In the genomic region with DNA sequence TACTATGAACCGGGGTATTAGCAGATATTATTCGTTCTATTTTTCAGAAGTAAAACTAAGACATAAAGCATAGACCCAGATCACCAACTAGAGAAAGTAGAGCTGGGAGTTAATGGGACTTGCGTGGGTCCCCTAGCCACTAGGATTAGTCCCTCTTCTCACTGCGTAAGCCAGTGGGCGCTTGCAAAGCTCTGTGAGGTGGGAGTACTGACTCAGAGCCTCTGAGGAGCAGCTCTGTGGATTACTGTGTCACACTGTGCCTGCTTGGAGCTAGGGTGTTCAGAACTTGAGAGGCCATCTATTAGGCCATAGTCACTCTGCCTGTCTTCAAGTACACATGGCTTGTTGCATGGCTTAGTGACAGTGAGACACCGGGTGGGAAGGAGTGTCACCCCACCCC, we compare ENCODE assay signal across 20 mouse cellular contexts. TPM values are rescaled to one million over a fixed set of nuclear protein-coding genes. Genes with fewer than 3 reads are reported as not detected.
A peak's percentile ranks its signal among the peaks of the same experiment; 100 is the strongest.
DNase-seq lines count a peak whose midpoint lies in the region.
"Had no signal": no experiment of that assay in that cellular context is flagged by ENCODE, and none has a peak within 500 bp of the region (broad histone marks: within the 10 kb centered on the region; RNA-seq: fewer than 3 reads in every experiment).

No protein-coding gene starts in this region.

- intact Hi-C loops in left cerebral cortex, postnatal 10 days (cut with DNase I) = no loop called here

- peak; percentile 58 to 74 for DNase-seq in frontal cortex, adult 2 months (ENCODE audit: extremely low spot score in 1 of 2, low spot score in 1 of 2)
- no peak for DNase-seq in frontal cortex, postnatal 10 days (ENCODE audit: low spot score in 2 of 2)
- DNase-seq in left cerebral cortex, adult 18-20 months (ENCODE audit: low spot score in 2 of 2) = peak; percentile 47 to 68
- no peak for DNase-seq in left cerebral cortex, postnatal 10 days (ENCODE audit: extremely low spot score in 1 of 2, low spot score in 2 of 2)
- DNase-seq in right cerebral cortex, postnatal 25 days = peak; percentile 49
- no peak for DNase-seq in right cerebral cortex, postnatal 10 days (ENCODE audit: low spot score in 2 of 2)
- DNase-seq in cerebellum, postnatal 4 days (ENCODE audit: low spot score in 2 of 2) = no peak
- DNase-seq in kidney, postnatal 25 days = no peak
- DNase-seq: adrenal gland, adult 8-10 months; cerebellum, adult 11 months; cerebellum, adult 9-10 months; cerebellum, postnatal 36 days; embryo, embryonic 11 days; gastrocnemius, postnatal 36 days; heart, adult 18-20 months; heart, postnatal 36 days; kidney, adult 8-10 months; liver; lung, embryonic 14.5 days; lung, postnatal 14 days had no signal

RNA-seq across cellular contexts. Expression of a gene that starts 25.1 kb away (rescaled TPM):
- 9.2 and 10.3 TPM in 2 replicates for polyA plus RNA-seq in frontal cortex, adult 2 months (2012; rRNA removed)
- total RNA-seq in left cerebral cortex, adult 18-20 months (2021) = 10 to 100 TPM; 14.1 to 15.2 TPM
- 10 to 100 TPM; 11.3 to 11.5 TPM for total RNA-seq in left cerebral cortex, postnatal 10 days (2021)

RNA-seq across cellular contexts. Expression of a gene that starts 25.2 kb away (rescaled TPM):
- polyA plus RNA-seq in frontal cortex, adult 2 months (2012; rRNA removed) = 7.8 and 9.4 TPM in 2 replicates
- 10 to 100 TPM in 1 of 2 experiments, 1 to 10 TPM in 1; 9.0 to 10.1 TPM for total RNA-seq in left cerebral cortex, adult 18-20 months (2021)
- 10 to 100 TPM in 1 of 2 experiments, 1 to 10 TPM in 1; 8.7 to 11.3 TPM for total RNA-seq in left cerebral cortex, postnatal 10 days (2021)

Comparison
In these comparisons a context has a peak if more than half of its experiments do, and no peak if none do; other contexts are left out.
1. DNase-seq: peak in frontal cortex, adult 2 months (2 of 2), left cerebral cortex, adult 18-20 months (2 of 2) and right cerebral cortex, postnatal 25 days (single experiment); none in frontal cortex, postnatal 10 days (0 of 2), left cerebral cortex, postnatal 10 days (0 of 2), right cerebral cortex, postnatal 10 days (0 of 2), cerebellum, postnatal 4 days (0 of 2) and kidney, postnatal 25 days (0 of 2).